Mouse (Mus musculus) brain, embryonic 14.5 days (tissue): Measurements from ENCODE around the gene Fam193b.

ENCODE experiments used
- CTCF ChIP-seq: fragments of 200-500 bp; IDR thresholded peaks from 2 replicates; pipeline ENCODE4 v1.5.1; 2012; ENCODE audit warnings: inconsistent platforms, mild to moderate bottlenecking, moderate library complexity, borderline replicate concordance; ENCODE audit not compliant: insufficient read depth, insufficient read length; ENCODE audit errors: extremely low read depth
- POLR2A ChIP-seq: fragments of 200-500 bp; IDR thresholded peaks from 2 replicates; pipeline ENCODE4 v1.6.1; 2012; ENCODE audit warnings: mild to moderate bottlenecking, inconsistent platforms, borderline replicate concordance; ENCODE audit not compliant: poor library complexity, insufficient read depth, insufficient read length, severe bottlenecking; ENCODE audit errors: extremely low read depth

- TF ChIP-seq CTCF (no peak), POLR2A (no peak)
Measured at GRCm38 (mm10) chr13:55512379-55513031, 58.4 kb downstream of the Fam193b start.
